Mouse (Mus musculus): ENCODE data around the gene Fam163b.

DNA sequence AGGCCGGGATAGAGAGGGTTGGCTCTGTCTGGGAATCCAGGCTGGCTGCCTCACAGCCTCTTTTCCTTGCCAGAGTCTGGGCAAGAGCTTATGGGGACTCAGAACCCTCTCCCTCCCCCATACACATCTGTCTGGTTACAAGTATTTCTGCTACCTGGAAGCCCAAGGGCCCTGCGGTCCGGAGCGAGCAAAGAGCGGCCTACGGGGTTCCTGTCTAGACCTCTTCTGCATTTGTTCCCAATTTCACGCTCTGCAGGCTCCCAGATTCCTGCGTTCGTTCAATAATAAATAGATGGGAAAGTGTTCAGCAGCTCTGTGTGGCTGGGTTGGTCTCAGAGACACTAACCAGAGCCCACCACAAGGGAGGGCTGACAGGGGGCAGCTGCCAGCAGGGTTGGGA lies 19.7 kb downstream of the Fam163b start:
- TF ChIP-seq POLR2A (IDR thresholded peaks at IDR 0.05; ENCODE audit: borderline replicate concordance, control insufficient read depth, low read depth, low read length) (no peak), CTCF (IDR thresholded peaks at IDR 0.05; ENCODE audit: control insufficient read depth, insufficient read depth, low read length) (no peak)

All from bone marrow, adult 2 months (tissue).